Mouse (Mus musculus): Measurements from ENCODE around the gene Amotl2.

Gene Amotl2

GRCm38 (mm10) chr9:102777631-102778591, 61.4 kb downstream of the Amotl2 start:
- DNase-seq (ENCODE audit: low spot score in 2 of 2): no peak

- peak; percentile 86 to 95 for DNase-seq (ENCODE audit: low spot score in 2 of 2)
Observed at GRCm38 (mm10) chr9:102779493-102779892, 63.0 kb downstream of the Amotl2 start.
